Comparison of ENCODE assay signal across 8 mouse cellular contexts in the genomic region with DNA sequence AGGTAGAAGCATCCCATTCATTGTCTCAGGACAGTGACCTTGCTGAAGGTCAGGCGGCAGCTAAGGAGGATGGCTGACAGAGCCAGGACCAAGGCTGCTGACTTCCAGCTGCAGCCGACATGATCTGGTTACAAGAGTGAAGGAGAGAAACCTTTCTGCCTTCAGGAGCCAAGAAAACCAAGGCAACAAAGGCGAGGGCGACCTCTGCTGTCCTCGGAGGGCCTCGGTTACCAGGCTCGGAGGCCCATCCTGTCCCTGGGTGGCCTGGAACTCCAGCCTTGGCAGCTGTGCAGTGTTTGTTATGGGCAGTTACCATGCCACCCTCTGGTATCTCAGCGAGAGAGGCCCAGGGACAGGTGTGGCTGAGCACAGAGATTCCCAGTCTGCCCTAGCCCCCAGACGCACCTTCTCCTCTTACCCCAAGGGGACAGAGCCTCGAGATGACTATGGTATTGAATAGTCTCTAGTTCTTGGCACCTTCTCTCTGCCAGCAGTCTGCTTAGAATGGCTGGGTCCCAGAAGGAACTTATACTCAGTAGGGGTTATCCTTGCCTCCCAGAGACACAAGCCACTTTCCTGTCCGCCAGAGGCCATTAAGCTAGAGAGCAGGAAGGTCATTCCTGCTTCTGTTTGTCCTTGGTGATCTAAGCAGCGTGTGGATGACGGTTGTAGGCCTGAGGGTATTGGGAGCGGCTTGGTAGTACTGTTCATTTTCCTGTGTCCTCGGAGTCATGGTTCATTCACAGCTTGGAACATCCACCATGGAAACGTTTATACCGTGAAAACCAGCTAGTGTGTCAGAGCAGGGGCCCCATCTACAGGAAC.
DNase-seq lines count a peak whose midpoint lies in the region; ATAC-seq lines count a peak whose summit lies in the region.

No protein-coding gene starts in this region.

- no peaks in the 10 kb centered on the region for H3K9me3 ChIP-seq in kidney, embryonic 14.5 days (ENCODE audit: control insufficient read depth, low read length)
- no peaks in the 10 kb centered on the region for H3K9me3 ChIP-seq in neural tube, embryonic 11.5 days (ENCODE audit: control insufficient read depth, low read length)
- no peaks in the 10 kb centered on the region for H3K9me3 ChIP-seq in midbrain, embryonic 13.5 days

- H3K4me3 ChIP-seq in kidney, embryonic 14.5 days (ENCODE audit: low read length), result no peak overlapping the region
- no peak overlapping the region for H3K4me3 ChIP-seq in neural tube, embryonic 11.5 days (ENCODE audit: low read depth, low read length)
- H3K4me3 ChIP-seq in midbrain, embryonic 13.5 days (replicated peaks), result no peak overlapping the region

- ATAC-seq in cerebellum, adult (ENCODE audit: insufficient number of reproducible peaks, low FRiP score, low TSS enrichment), result no peak
- peak; percentile 51; the same call in 1 of the 2 replicates for ATAC-seq in kidney, embryonic 14.5 days (ENCODE audit: low FRiP score, low TSS enrichment)
- ATAC-seq in neural tube, embryonic 11.5 days (ENCODE audit: insufficient read depth, low FRiP score, low TSS enrichment), result no peak
- no peak for ATAC-seq in midbrain, embryonic 13.5 days

- DNase-seq in cerebellum, adult 11-12 months, result peak; percentile 58
- DNase-seq in adrenal gland, adult (ENCODE audit: inconsistent age in 2 of 2, low spot score in 1 of 2), result peak; percentile 65 to 87
- peak; percentile 76 for DNase-seq in gastrocnemius, postnatal 36 days
- DNase-seq in neural tube, embryonic 11.5 days (ENCODE audit: low spot score), result no peak
- DNase-seq in layer of hippocampus, adult 9-11 months, result no peak

- intact Hi-C loops in gastrocnemius, postnatal 36 days (cut with DNase I), result loop anchor here (1.0 to 5.0 kb wide), 3 partner anchors 18 to 138 kb away; partner anchors contain the start of gene Fam53b

- H3K36me3 ChIP-seq in kidney, embryonic 14.5 days (ENCODE audit: control insufficient read depth, insufficient read depth, low read length), result no peaks in the 10 kb centered on the region
- no peaks in the 10 kb centered on the region for H3K36me3 ChIP-seq in neural tube, embryonic 11.5 days (ENCODE audit: control insufficient read depth, insufficient read depth, low read length)
- no peaks in the 10 kb centered on the region for H3K36me3 ChIP-seq in midbrain, embryonic 13.5 days

- no peak overlapping the region for H3K4me2 ChIP-seq in kidney, embryonic 14.5 days (replicated peaks; ENCODE audit: low read depth, low read length)
- H3K4me2 ChIP-seq in neural tube, embryonic 11.5 days (ENCODE audit: low read depth), result no peak overlapping the region
- no peak overlapping the region for H3K4me2 ChIP-seq in midbrain, embryonic 13.5 days (replicated peaks)

- H3K27me3 ChIP-seq in kidney, embryonic 14.5 days (ENCODE audit: control insufficient read depth, insufficient read depth, low read length), result no peaks in the 10 kb centered on the region
- H3K27me3 ChIP-seq in neural tube, embryonic 11.5 days (ENCODE audit: control insufficient read depth, insufficient read depth, low read length), result no peaks in the 10 kb centered on the region
- H3K27me3 ChIP-seq in midbrain, embryonic 13.5 days, result no peaks in the 10 kb centered on the region

- WGBS in kidney, embryonic 14.5 days, result 57% methylated on average over 17 of the region's 17 CpGs
- WGBS in neural tube, embryonic 11.5 days, result 68% methylated on average over 17 of the region's 17 CpGs
- 62% methylated on average over 17 of the region's 17 CpGs for WGBS in midbrain, embryonic 13.5 days

- H3K27ac ChIP-seq in kidney, embryonic 14.5 days (ENCODE audit: low read depth, low read length), result no peak overlapping the region
- H3K27ac ChIP-seq in neural tube, embryonic 11.5 days (ENCODE audit: low read depth, low read length), result 0 out of 2 replicates have a peak overlapping the region, but pooled peaks have one; percentile 20
- H3K27ac ChIP-seq in midbrain, embryonic 13.5 days, result no peak overlapping the region

- H3K4me1 ChIP-seq in kidney, embryonic 14.5 days (ENCODE audit: control insufficient read depth, insufficient read depth, low read length), result no peaks in the 10 kb centered on the region; the same call in 1 of the 2 replicates
- no peaks in the 10 kb centered on the region for H3K4me1 ChIP-seq in neural tube, embryonic 11.5 days (ENCODE audit: control insufficient read depth, insufficient read depth, low read length)
- 0 out of 2 replicates have a peak, but pooled peaks cover 2% of the 10 kb centered on the region for H3K4me1 ChIP-seq in midbrain, embryonic 13.5 days (replicated peaks)

- H3K9ac ChIP-seq in kidney, embryonic 14.5 days (ENCODE audit: low read depth, low read length), result no peak overlapping the region
- no peak overlapping the region for H3K9ac ChIP-seq in neural tube, embryonic 11.5 days (ENCODE audit: low read length)
- no peak overlapping the region for H3K9ac ChIP-seq in midbrain, embryonic 13.5 days (replicated peaks)

Comparison
In these comparisons a context has a peak if more than half of its experiments do, and no peak if none do; other contexts are left out.
1. DNase-seq: peak in cerebellum, adult 11-12 months (single experiment), adrenal gland, adult (2 of 2) and gastrocnemius, postnatal 36 days (2 of 2); none in neural tube, embryonic 11.5 days (single experiment) and layer of hippocampus, adult 9-11 months (single experiment).